9 mouse cellular contexts compared by ENCODE assay signal in the genomic region with DNA sequence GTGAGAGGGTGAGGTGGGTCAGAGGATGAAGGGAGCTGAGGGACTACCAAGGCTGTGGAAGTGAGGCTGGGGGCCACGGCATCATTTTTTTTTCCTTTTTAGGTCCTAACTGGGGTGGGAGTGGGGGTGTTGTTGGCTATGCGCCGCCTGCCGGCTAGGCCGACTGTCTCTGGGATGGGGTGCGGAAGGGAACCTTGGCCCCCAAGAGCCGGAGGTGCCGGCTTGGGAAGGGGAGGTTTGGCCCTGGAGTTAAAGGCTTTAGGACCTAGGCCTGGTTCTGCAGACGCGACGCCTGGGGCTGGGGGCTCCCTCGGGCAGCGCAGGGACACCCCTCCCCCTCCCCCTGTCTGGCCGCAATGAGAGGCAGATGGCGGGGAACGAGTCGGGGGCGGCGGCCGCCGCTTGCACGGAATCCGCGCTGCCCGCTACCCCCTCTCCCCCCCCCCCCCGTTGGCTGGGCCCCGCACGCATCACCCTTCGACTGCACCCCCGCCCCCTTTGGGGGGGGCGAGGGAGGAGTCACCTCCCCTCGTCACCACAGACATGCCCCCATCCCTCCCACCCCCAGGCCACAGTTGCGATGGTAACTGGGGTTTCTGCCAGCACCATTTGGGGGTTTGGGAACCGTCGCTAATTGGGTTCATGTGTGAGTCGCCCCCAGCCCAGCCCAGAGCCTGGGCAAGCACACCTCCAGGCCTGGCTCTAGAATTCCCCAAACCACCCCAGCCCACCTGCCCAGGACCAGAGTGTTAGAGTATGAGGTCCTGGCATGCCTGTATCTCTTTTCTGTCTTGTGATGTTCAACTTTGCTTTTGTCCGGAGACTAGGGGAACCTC. TPM values are rescaled to one million over a fixed set of nuclear protein-coding genes. Genes with fewer than 3 reads are reported as not detected.
DNase-seq lines count a peak whose midpoint lies in the region; ATAC-seq lines count a peak whose summit lies in the region.
"Had no signal": no experiment of that assay in that cellular context is flagged by ENCODE, and none has a peak within 500 bp of the region (broad histone marks: within the 10 kb centered on the region; RNA-seq: fewer than 3 reads in every experiment).

No protein-coding gene starts in this region.

- WGBS in liver, embryonic 11.5 days = 2% methylated on average over 20 of the region's 37 CpGs
- 0% methylated on average over 16 of the region's 37 CpGs for WGBS in neural tube, embryonic 14.5 days

- intact Hi-C loops in heart, postnatal 14 days (cut with DNase I) = no loop called here

- peak overlapping the region; percentile 39 for H3K9ac ChIP-seq in liver, embryonic 11.5 days (ENCODE audit: low read depth, low read length)
- peak overlapping the region; percentile 61 for H3K9ac ChIP-seq in neural tube, embryonic 14.5 days (replicated peaks; ENCODE audit: low read depth, low read length)

- H3K4me1 ChIP-seq in liver, embryonic 11.5 days (replicated peaks; ENCODE audit: control insufficient read depth, insufficient read depth, low read length) = peaks cover 32% of the 10 kb centered on the region
- H3K4me1 ChIP-seq in neural tube, embryonic 14.5 days (ENCODE audit: control insufficient read depth, insufficient read depth, low read length) = peaks cover 11% of the 10 kb centered on the region

- peak overlapping the region; percentile 72 for H3K27ac ChIP-seq in liver, embryonic 11.5 days (ENCODE audit: low read depth, low read length)
- H3K27ac ChIP-seq in neural tube, embryonic 14.5 days (ENCODE audit: low read depth, low read length) = peak overlapping the region; percentile 57

- peak overlapping the region; percentile 64 for H3K4me2 ChIP-seq in liver, embryonic 11.5 days
- H3K4me2 ChIP-seq in neural tube, embryonic 14.5 days (ENCODE audit: low read depth, low read length) = peak overlapping the region; percentile 87

- H3K27me3 ChIP-seq in liver, embryonic 11.5 days (replicated peaks; ENCODE audit: control insufficient read depth, insufficient read depth, low read length) = peaks cover 61% of the 10 kb centered on the region
- no peaks in the 10 kb centered on the region for H3K27me3 ChIP-seq in neural tube, embryonic 14.5 days (ENCODE audit: control insufficient read depth, insufficient read depth, low read length)

- no peak for ATAC-seq in liver, embryonic 11.5 days (replicated peaks; ENCODE audit: low FRiP score)
- ATAC-seq in neural tube, embryonic 14.5 days (ENCODE audit: low read depth) = peak; percentile 19; the same call in 1 of the 2 replicates
- no peak for ATAC-seq in erythroblast, adult 5-6 weeks (replicated peaks; ENCODE audit: low FRiP score, poor library complexity, severe bottlenecking)

- H3K36me3 ChIP-seq in liver, embryonic 11.5 days (ENCODE audit: control insufficient read depth, insufficient read depth, low read length) = no peaks in the 10 kb centered on the region
- H3K36me3 ChIP-seq in neural tube, embryonic 14.5 days (ENCODE audit: control insufficient read depth, insufficient read depth, low read length) = no peaks in the 10 kb centered on the region

- H3K9me3 ChIP-seq in liver, embryonic 11.5 days (ENCODE audit: control insufficient read depth, low read length) = no peaks in the 10 kb centered on the region
- no peaks in the 10 kb centered on the region for H3K9me3 ChIP-seq in neural tube, embryonic 14.5 days (ENCODE audit: control insufficient read depth, low read length)

- peak; percentile 35 to 52 for DNase-seq in adrenal gland, adult (ENCODE audit: inconsistent age in 2 of 2, low spot score in 1 of 2)
- no peak for DNase-seq in adrenal gland, adult 8-10 months
- peak; percentile 30 for DNase-seq in urinary bladder, adult 2 months (ENCODE audit: low spot score)
- DNase-seq in urinary bladder, postnatal 36 days (ENCODE audit: low spot score in 2 of 2) = no peak
- DNase-seq in heart, postnatal 14 days = peak; percentile 43 to 55
- DNase-seq in liver, embryonic 11.5 days (ENCODE audit: low spot score) = peak; percentile 56

- H3K4me3 ChIP-seq in liver, embryonic 11.5 days (ENCODE audit: low read depth, low read length) = peak overlapping the region; percentile 59
- peak overlapping the region; percentile 42 for H3K4me3 ChIP-seq in neural tube, embryonic 14.5 days (ENCODE audit: low read depth, low read length)

RNA-seq across cellular contexts. Expression of a gene that starts 2.5 kb away (rescaled TPM):
- total RNA-seq in adrenal gland, adult 8-10 months (2022) = 10 to 100 TPM; 23.3 to 45.1 (median 31.1) TPM
- 37.9 and 44.3 TPM in 2 replicates for polyA plus RNA-seq in urinary bladder, adult 2 months (2012; rRNA removed)
- 1 to 10 TPM; 7.0 to 9.2 TPM for total RNA-seq in heart, postnatal 14 days (2021)
- 15.1 and 15.3 TPM in 2 replicates for polyA plus RNA-seq in liver, embryonic 11.5 days (2014; fragmentation: Nextera tagmentation; extraction: Ambion mirVana)
- polyA plus RNA-seq in neural tube, embryonic 14.5 days (2014; fragmentation: Nextera tagmentation; extraction: Ambion mirVana) = 5.5 and 10.4 TPM in 2 replicates
- total RNA-seq in erythroblast, adult 5-6 weeks (2015; ENCODE audit: low replicate concordance) = not detected in 2 replicates
- total RNA-seq in erythroblast, adult 5-6 weeks (2017; ENCODE audit: low replicate concordance) = not detected in 2 replicates
- total RNA-seq: common myeloid progenitor, adult 5-6 weeks had no signal

RNA-seq across cellular contexts. Expression of a gene that starts 28.4 kb away (rescaled TPM):
- 10 to 100 TPM; 14.3 to 23.2 (median 17.2) TPM for total RNA-seq in adrenal gland, adult 8-10 months (2022)
- polyA plus RNA-seq in urinary bladder, adult 2 months (2012; rRNA removed) = 6.2 and 11.2 TPM in 2 replicates
- total RNA-seq in heart, postnatal 14 days (2021) = 10 to 100 TPM; 13.6 to 15.8 TPM
- polyA plus RNA-seq in liver, embryonic 11.5 days (2014; fragmentation: Nextera tagmentation; extraction: Ambion mirVana) = 12.0 and 12.2 TPM in 2 replicates
- polyA plus RNA-seq in neural tube, embryonic 14.5 days (2014; fragmentation: Nextera tagmentation; extraction: Ambion mirVana) = 5.8 and 10.2 TPM in 2 replicates
- 0.38 and 0.84 TPM in 2 replicates for total RNA-seq in erythroblast, adult 5-6 weeks (2015; ENCODE audit: low replicate concordance)
- 0.42 and 0.77 TPM in 2 replicates for total RNA-seq in erythroblast, adult 5-6 weeks (2017; ENCODE audit: low replicate concordance)

RNA-seq across cellular contexts. Expression of a gene that starts 36.8 kb away (rescaled TPM):
- total RNA-seq in adrenal gland, adult 8-10 months (2022) = 1 to 10 TPM; 3.0 to 6.2 (median 5.8) TPM
- 7.0 and 8.9 TPM in 2 replicates for polyA plus RNA-seq in urinary bladder, adult 2 months (2012; rRNA removed)
- 1 to 10 TPM; 4.4 to 6.1 TPM for total RNA-seq in heart, postnatal 14 days (2021)
- 51.6 and 52.1 TPM in 2 replicates for polyA plus RNA-seq in liver, embryonic 11.5 days (2014; fragmentation: Nextera tagmentation; extraction: Ambion mirVana)
- polyA plus RNA-seq in neural tube, embryonic 14.5 days (2014; fragmentation: Nextera tagmentation; extraction: Ambion mirVana) = 1.9 and 2.2 TPM in 2 replicates
- total RNA-seq in erythroblast, adult 5-6 weeks (2015; ENCODE audit: low replicate concordance) = 17.1 and 22.6 TPM in 2 replicates
- 6.7 and 7.2 TPM in 2 replicates for total RNA-seq in erythroblast, adult 5-6 weeks (2017; ENCODE audit: low replicate concordance)

RNA-seq across cellular contexts. Expression of a gene that starts 41.5 kb away (rescaled TPM):
- total RNA-seq in adrenal gland, adult 8-10 months (2022) = 1 to 10 TPM; 5.2 to 9.1 (median 7.8) TPM
- 7.2 and 9.4 TPM in 2 replicates for polyA plus RNA-seq in urinary bladder, adult 2 months (2012; rRNA removed)
- 10 to 100 TPM; 19.8 to 21.1 TPM for total RNA-seq in heart, postnatal 14 days (2021)
- 3.9 and 4.8 TPM in 2 replicates for polyA plus RNA-seq in liver, embryonic 11.5 days (2014; fragmentation: Nextera tagmentation; extraction: Ambion mirVana)
- polyA plus RNA-seq in neural tube, embryonic 14.5 days (2014; fragmentation: Nextera tagmentation; extraction: Ambion mirVana) = 1.9 and 3.9 TPM in 2 replicates
- total RNA-seq in erythroblast, adult 5-6 weeks (2015; ENCODE audit: low replicate concordance) = not detected in 2 replicates
- not detected in 2 replicates for total RNA-seq in erythroblast, adult 5-6 weeks (2017; ENCODE audit: low replicate concordance)
- total RNA-seq: common myeloid progenitor, adult 5-6 weeks had no signal

RNA-seq across cellular contexts. Expression of a gene that starts 58.8 kb away (rescaled TPM):
- total RNA-seq in adrenal gland, adult 8-10 months (2022) = under 1 TPM in 3 of 4 experiments, not detected in 1; 0.05 to 0.22 (median 0.06) TPM
- 0.22 and 0.45 TPM in 2 replicates for polyA plus RNA-seq in urinary bladder, adult 2 months (2012; rRNA removed)
- total RNA-seq in heart, postnatal 14 days (2021) = under 1 TPM; 0.10 TPM
- 0.47 and 0.60 TPM in 2 replicates for polyA plus RNA-seq in liver, embryonic 11.5 days (2014; fragmentation: Nextera tagmentation; extraction: Ambion mirVana)
- 0.24 and 0.91 TPM in 2 replicates for polyA plus RNA-seq in neural tube, embryonic 14.5 days (2014; fragmentation: Nextera tagmentation; extraction: Ambion mirVana)
- total RNA-seq in erythroblast, adult 5-6 weeks (2015; ENCODE audit: low replicate concordance) = not detected in 2 replicates
- total RNA-seq in erythroblast, adult 5-6 weeks (2017; ENCODE audit: low replicate concordance) = 0.14 TPM in 1 of 2 replicates, not detected in the other
- total RNA-seq: common myeloid progenitor, adult 5-6 weeks had no signal

Comparison
In these comparisons a context has a peak if more than half of its experiments do, and no peak if none do; other contexts are left out.
1. DNase-seq: peak in adrenal gland, adult (2 of 2), urinary bladder, adult 2 months (single experiment), heart, postnatal 14 days (2 of 2) and liver, embryonic 11.5 days (single experiment); none in adrenal gland, adult 8-10 months (single experiment) and urinary bladder, postnatal 36 days (0 of 2).
2. RNA of a gene that starts 2.5 kb away (total RNA-seq): 23.3 to 45.1 TPM in adrenal gland, adult 8-10 months and 7.0 to 9.2 TPM in heart, postnatal 14 days; not detected in erythroblast, adult 5-6 weeks; every median in the first group is over 4 times any median in the second.
3. RNA of a gene that starts 28.4 kb away (total RNA-seq): 14.3 to 23.2 TPM in adrenal gland, adult 8-10 months and 13.6 to 15.8 TPM in heart, postnatal 14 days; 0.38 to 0.84 TPM in erythroblast, adult 5-6 weeks; every median in the first group is over 4 times any median in the second.